Mouse (Mus musculus) hindbrain, embryonic 11.5 days (tissue): ENCODE results near the gene Sco1. TPM values are rescaled to one million over a fixed set of nuclear protein-coding genes. Genes with fewer than 3 reads are reported as not detected.

Experiments used
- ATAC-seq: fragments of 200-750 bp; cut with Nextera tagmentation; 2 replicates; pipeline ENCODE4 v1.8.0; 2017; ENCODE audit warnings: mild to moderate bottlenecking, moderate TSS enrichment, moderate library complexity; ENCODE audit not compliant: low FRiP score
- DNase-seq: peaks from one replicate; pipeline ENCODE4 v3.0.0-alpha.2; 2015; ENCODE audit warnings: low spot score
- H3K27ac ChIP-seq: fragments of 300-500 bp; sonication (generic); 2 replicates; pipeline ENCODE4 v1.5.1; 2014; ENCODE audit warnings: mild to moderate bottlenecking, low read depth, low read length
- H3K27me3 ChIP-seq: fragments of 300-500 bp; sonication (generic); 2 replicates; pipeline ENCODE4 v1.6.1; 2014; ENCODE audit warnings: mild to moderate bottlenecking, low read length, moderate library complexity, mixed read lengths; ENCODE audit not compliant: control insufficient read depth, insufficient read depth
- H3K36me3 ChIP-seq: fragments of 300-500 bp; sonication (generic); 2 replicates; pipeline ENCODE4 v1.6.1; 2014; ENCODE audit warnings: mild to moderate bottlenecking, low read length, moderate library complexity, mixed read lengths; ENCODE audit not compliant: control insufficient read depth, insufficient read depth
- H3K4me1 ChIP-seq: fragments of 300-500 bp; sonication (generic); replicated peaks from 2 replicates; pipeline ENCODE4 v1.6.1; 2014; ENCODE audit warnings: low read length, mixed read lengths; ENCODE audit not compliant: control insufficient read depth, insufficient read depth
- H3K4me2 ChIP-seq: fragments of 300-500 bp; sonication (generic); replicated peaks from 2 replicates; pipeline ENCODE4 v1.6.1; 2014; ENCODE audit warnings: mild to moderate bottlenecking, low read depth, low read length
- H3K4me3 ChIP-seq: fragments of 300-500 bp; sonication (generic); 2 replicates; pipeline ENCODE4 v1.5.1; 2014; ENCODE audit warnings: low read depth, low read length
- H3K9ac ChIP-seq: fragments of 300-500 bp; sonication (generic); 2 replicates; pipeline ENCODE4 v1.6.1; 2014; ENCODE audit warnings: low read depth, low read length
- H3K9me3 ChIP-seq: fragments of 300-500 bp; sonication (generic); 2 replicates; pipeline ENCODE4 v1.6.1; 2016; ENCODE audit warnings: low read length; ENCODE audit not compliant: control insufficient read depth
- WGBS: fragments of 180-500 bp; shearing (Covaris S2); extraction: QIAGEN DNeasy Blood & Tissue Kit; methylation state at CpG from one replicate; pipeline ENCODE4 v1.1.7; 2014; 5-methylcytosine and 5-hydroxymethylcytosine counted together
- polyA plus RNA-seq: library from polyadenylated mRNA; unstranded; fragments of >200 nt; fragmentation: Nextera tagmentation; extraction: Ambion mirVana; gene quantifications from 2 replicates; pipeline ENCODE4 v1.2.1, GENCODE M21; 2014

The Sco1 gene
- 16.1 and 20.0 TPM in 2 replicates for polyA plus RNA-seq

- ATAC-seq = peak; percentile 93
- under 1% methylated on average over 50 of the region's 50 CpGs for WGBS
- peak within 1 kb of the TSS; percentile 69 for H3K4me2 ChIP-seq
- H3K4me1 ChIP-seq = no peaks in the 10 kb centered on the region; the same call in 1 of the 2 replicates
- H3K4me3 ChIP-seq = peak within 1 kb of the TSS; percentile 92
- H3K27me3 ChIP-seq = no peaks in the 10 kb centered on the region
- DNase-seq = peak; percentile 85
- H3K9me3 ChIP-seq = no peaks in the 10 kb centered on the region
- H3K36me3 ChIP-seq = no peaks in the 10 kb centered on the region
- peak within 1 kb of the TSS; percentile 73 for H3K27ac ChIP-seq
- peak within 1 kb of the TSS; percentile 84 for H3K9ac ChIP-seq
Measured at GRCm38 (mm10) chr11:67052321-67052952, at the start of gene Sco1, which contains the start of gene Adprm. Gene Sco1, plus strand, starts transcription at chr11:67052670. Gene Adprm, minus strand, starts transcription at chr11:67052594.

DNA sequence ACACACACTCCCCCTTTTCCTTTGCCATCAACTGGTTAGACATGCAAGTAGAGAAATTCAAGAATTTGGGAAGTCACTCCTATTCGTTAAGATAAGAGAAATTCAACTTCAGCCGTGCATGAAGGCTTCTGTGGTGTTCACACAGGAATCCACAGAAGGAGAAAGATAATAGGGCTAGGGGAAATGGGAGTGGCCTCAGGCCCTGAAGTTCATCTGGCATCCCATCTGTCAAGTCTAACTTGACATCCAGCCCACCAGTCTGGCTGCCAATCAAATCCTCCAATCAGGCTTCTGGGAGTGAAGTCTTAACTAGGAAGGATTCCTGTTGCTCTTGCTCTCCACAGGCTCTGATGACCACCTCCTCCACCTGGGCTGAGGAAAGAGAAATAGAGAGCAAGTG, 49.6 kb upstream of the Sco1 start:
- 66% methylated on average over 2 of the region's 2 CpGs for WGBS
- Histone ChIP-seq H3K4me3 (no peak overlapping the region), H3K9ac (no peak overlapping the region), H3K4me2 (no peak overlapping the region), H3K27me3 (no peaks in the 10 kb centered on the region), H3K4me1 (no peaks in the 10 kb centered on the region; the same call in 1 of the 2 replicates), H3K27ac (no peak overlapping the region), H3K9me3 (no peaks in the 10 kb centered on the region), H3K36me3 (no peaks in the 10 kb centered on the region)
- ATAC-seq (no peak), DNase-seq (no peak)

- no peaks in the 10 kb centered on the region for H3K4me1 ChIP-seq
- no peaks in the 10 kb centered on the region for H3K36me3 ChIP-seq
- H3K4me3 ChIP-seq = no peak overlapping the region
- no peaks in the 10 kb centered on the region for H3K9me3 ChIP-seq
- ATAC-seq (no peak), DNase-seq (no peak)
- H3K9ac ChIP-seq = no peak overlapping the region
- no peak overlapping the region for H3K27ac ChIP-seq
- WGBS = 70% methylated on average over 8 of the region's 8 CpGs
- H3K27me3 ChIP-seq = no peaks in the 10 kb centered on the region
- no peak overlapping the region for H3K4me2 ChIP-seq
Measured at GRCm38 (mm10) chr11:67007961-67008360, 44.5 kb upstream of the Sco1 start.

- Histone ChIP-seq H3K9ac (no peak overlapping the region), H3K36me3 (no peaks in the 10 kb centered on the region), H3K4me3 (no peak overlapping the region), H3K27ac (no peak overlapping the region), H3K9me3 (no peaks in the 10 kb centered on the region), H3K4me1 (no peaks in the 10 kb centered on the region), H3K27me3 (no peaks in the 10 kb centered on the region), H3K4me2 (no peak overlapping the region)
- ATAC-seq (no peak), DNase-seq (no peak)
- WGBS = 93% methylated on average over 4 of the region's 4 CpGs
Measured at GRCm38 (mm10) chr11:67008528-67008927, 43.9 kb upstream of the Sco1 start.

DNA sequence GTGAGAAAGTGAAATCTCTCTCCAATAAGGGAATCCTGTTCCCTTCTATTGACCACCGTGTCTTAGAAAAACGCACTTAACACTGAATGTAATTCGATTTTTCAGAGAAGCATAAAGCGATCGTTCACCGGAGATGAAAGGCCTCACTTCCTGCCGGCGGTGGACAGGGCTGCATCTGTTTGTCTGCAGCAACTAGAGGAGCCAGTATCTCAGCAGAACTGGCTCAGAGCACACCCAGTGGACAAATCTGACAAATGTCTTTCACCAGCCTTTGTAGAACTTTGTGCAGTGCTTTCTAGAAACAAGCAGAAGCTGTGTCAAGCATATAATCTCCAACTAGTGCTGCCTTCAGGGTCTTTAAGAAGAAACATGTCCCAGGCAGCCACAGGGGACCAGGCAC, 42.0 kb upstream of the Sco1 start:
- Histone ChIP-seq H3K36me3 (no peaks in the 10 kb centered on the region), H3K4me2 (no peak overlapping the region), H3K9ac (no peak overlapping the region), H3K4me3 (no peak overlapping the region), H3K27ac (no peak overlapping the region), H3K4me1 (no peaks in the 10 kb centered on the region), H3K9me3 (no peaks in the 10 kb centered on the region), H3K27me3 (no peaks in the 10 kb centered on the region)
- 11% methylated on average over 8 of the region's 8 CpGs for WGBS
- DNase-seq (peak; percentile 38), ATAC-seq (no peak)

- Histone ChIP-seq H3K4me1 (no peaks in the 10 kb centered on the region), H3K9ac (no peak overlapping the region), H3K4me3 (no peak overlapping the region), H3K4me2 (no peak overlapping the region), H3K27ac (no peak overlapping the region), H3K27me3 (no peaks in the 10 kb centered on the region), H3K9me3 (no peaks in the 10 kb centered on the region), H3K36me3 (no peaks in the 10 kb centered on the region)
- 15% methylated on average over 4 of the region's 4 CpGs for WGBS
- DNase-seq (no peak), ATAC-seq (no peak)
Measured at GRCm38 (mm10) chr11:67011635-67012034, 40.8 kb upstream of the Sco1 start.

- Histone ChIP-seq H3K4me3 (no peak overlapping the region), H3K9ac (no peak overlapping the region), H3K36me3 (no peaks in the 10 kb centered on the region), H3K4me1 (peaks cover 3% of the 10 kb centered on the region), H3K27ac (no peak overlapping the region), H3K27me3 (no peaks in the 10 kb centered on the region), H3K4me2 (0 out of 2 replicates have a peak overlapping the region, but pooled peaks have one; percentile 7), H3K9me3 (no peaks in the 10 kb centered on the region)
- ATAC-seq (peak; percentile 72), DNase-seq (peak; percentile 46)
- WGBS = 4% methylated on average over 12 of the region's 12 CpGs
Measured at GRCm38 (mm10) chr11:67017801-67018591, 34.5 kb upstream of the Sco1 start.

DNA sequence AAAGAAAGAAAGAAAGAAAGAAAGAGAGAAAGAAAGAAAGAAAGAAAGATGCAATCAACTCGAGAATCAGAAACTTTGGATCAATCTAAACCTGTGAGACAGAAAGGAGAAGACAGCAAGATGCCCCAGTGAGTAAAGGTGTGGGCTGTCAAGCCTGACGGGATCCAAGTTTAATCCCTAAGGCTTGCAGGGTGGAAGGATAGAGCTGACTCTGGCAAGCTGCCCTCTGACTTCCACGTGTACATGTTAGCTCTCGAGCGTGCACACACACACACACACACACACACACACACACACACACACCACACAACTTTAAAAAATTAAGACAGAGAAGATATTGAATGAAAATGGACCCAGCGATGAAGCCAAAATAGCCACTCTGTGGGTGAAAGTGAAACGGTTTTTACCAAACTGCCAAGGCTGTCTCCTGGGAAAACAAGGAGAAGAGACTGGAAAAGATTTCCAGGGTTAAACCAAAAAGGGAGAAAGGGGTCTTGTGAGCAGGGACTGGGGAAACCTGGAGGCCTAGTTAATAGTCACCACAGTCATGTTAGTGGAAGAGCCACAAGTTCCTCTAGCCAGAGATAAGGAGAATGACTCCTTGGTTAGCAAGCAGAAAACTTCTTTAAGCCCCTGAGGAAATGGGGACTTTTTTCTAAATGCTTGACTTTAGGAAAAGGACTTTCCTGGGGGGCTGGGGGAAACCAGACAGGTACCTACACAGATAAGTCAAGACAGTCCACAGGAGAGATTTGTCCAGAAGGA, 32.6 kb upstream of the Sco1 start:
- Histone ChIP-seq H3K27me3 (no peaks in the 10 kb centered on the region), H3K9ac (no peak overlapping the region), H3K9me3 (no peaks in the 10 kb centered on the region), H3K36me3 (no peaks in the 10 kb centered on the region), H3K4me2 (no peak overlapping the region), H3K4me3 (no peak overlapping the region), H3K27ac (no peak overlapping the region), H3K4me1 (peaks cover 3% of the 10 kb centered on the region)
- DNase-seq = no peak
- 75% methylated on average over 7 of the region's 7 CpGs for WGBS
- no peak for ATAC-seq
